Mouse (Mus musculus) CH12.LX (cell line): ENCODE data around the gene Gm37419.

Experiments used
- CTCF ChIP-seq, 2 experiments: IDR thresholded peaks in 1 of 2; conservative IDR thresholded peaks in 1 of 2; 2 replicates each; pipeline ENCODE4 v1.5.1; 2011 to 2012; ENCODE audit warnings: low read depth in 2 of 2, low read length in 2 of 2, improper control_type of control experiment in 1 of 2, inconsistent platforms in 1 of 2, mild to moderate bottlenecking in 1 of 2, moderate library complexity in 1 of 2
- E2F4 ChIP-seq: IDR thresholded peaks from 2 replicates; pipeline ENCODE4 v1.6.1; 2011; ENCODE audit warnings: low read depth, low read length, improper control_type of control experiment; ENCODE audit not compliant: insufficient replicate concordance
- EP300 ChIP-seq: IDR thresholded peaks from 2 replicates; pipeline ENCODE4 v1.6.1; 2011; ENCODE audit warnings: low read length, improper control_type of control experiment
- MAFK ChIP-seq: IDR thresholded peaks from 2 replicates; pipeline ENCODE4 v1.6.1; 2011; ENCODE audit warnings: low read length, improper control_type of control experiment; ENCODE audit not compliant: insufficient replicate concordance
- MAX ChIP-seq: IDR thresholded peaks from 2 replicates; pipeline ENCODE4 v1.6.1; 2011; ENCODE audit warnings: low read length, improper control_type of control experiment
- MAZ ChIP-seq: IDR thresholded peaks from 2 replicates; pipeline ENCODE4 v1.6.1; 2012; ENCODE audit warnings: low read depth, mild to moderate bottlenecking, inconsistent platforms, low read length, improper control_type of control experiment, moderate library complexity
- POLR2A ChIP-seq: IDR thresholded peaks from 2 replicates; pipeline ENCODE4 v1.6.1; 2011; ENCODE audit warnings: low read depth, mild to moderate bottlenecking, improper control_type of control experiment, low read length
- TBP ChIP-seq: conservative IDR thresholded peaks from 2 replicates; pipeline ENCODE4 v1.6.1; 2011; ENCODE audit warnings: low read depth, low read length, improper control_type of control experiment
- USF2 ChIP-seq: conservative IDR thresholded peaks from 2 replicates; pipeline ENCODE4 v1.6.1; 2011; ENCODE audit warnings: low read depth, low read length, improper control_type of control experiment
- ZC3H11A ChIP-seq: IDR thresholded peaks from 2 replicates; pipeline ENCODE4 v1.6.1; 2012; ENCODE audit warnings: low read depth, mild to moderate bottlenecking, inconsistent platforms, low read length, improper control_type of control experiment
- ZKSCAN1 ChIP-seq: IDR thresholded peaks from 2 replicates; pipeline ENCODE4 v1.6.1; 2012; ENCODE audit warnings: low read depth, inconsistent platforms, low read length, improper control_type of control experiment, borderline replicate concordance

DNA sequence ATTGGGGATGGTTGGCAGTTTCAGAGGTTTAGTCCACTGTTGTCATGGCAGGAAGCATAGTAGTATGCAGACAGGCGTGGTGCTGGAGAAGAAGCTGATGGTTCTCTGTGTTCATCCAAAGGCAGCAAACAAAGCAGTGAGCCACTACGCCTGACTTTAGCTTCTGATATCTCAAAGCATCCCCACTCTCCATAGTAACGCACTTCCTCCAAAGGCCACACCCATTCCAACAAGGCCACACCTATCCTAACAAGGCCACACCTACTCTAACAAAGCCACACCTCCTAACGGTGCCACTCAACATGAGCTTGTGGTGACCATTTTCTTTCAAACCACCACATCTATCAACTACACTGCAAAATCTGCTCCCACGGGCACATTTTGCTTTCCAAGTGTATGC lies 45.0 kb downstream of the Gm37419 start:
- TF ChIP-seq EP300 (no peak), CTCF (conservative IDR thresholded peaks at IDR 0.05 in 1 of 2, IDR thresholded peaks at IDR 0.05 in 1 of 2; ENCODE audit: low read depth in 2 of 2, low read length in 2 of 2) (no peak), ZKSCAN1 (no peak), MAX (no peak), POLR2A (no peak), USF2 (no peak), MAZ (no peak), E2F4 (no peak), ZC3H11A (no peak), TBP (no peak), MAFK (no peak)
